Mouse (Mus musculus) liver, embryonic 18 days (tissue): ENCODE results near the gene Gm20683. TPM values are rescaled to one million over a fixed set of nuclear protein-coding genes. Genes with fewer than 3 reads are reported as not detected.

ENCODE experiments used
- polyA plus RNA-seq: library from polyadenylated mRNA; depleted of rRNA; stranded (reverse); fragments of >200 nt; gene quantifications from 2 replicates; pipeline ENCODE4 v1.2.3, GENCODE M21; 2012; rRNA removed

Gm20683 gene
- polyA plus RNA-seq: 2.9 and 3.8 TPM in 2 replicates

DNA sequence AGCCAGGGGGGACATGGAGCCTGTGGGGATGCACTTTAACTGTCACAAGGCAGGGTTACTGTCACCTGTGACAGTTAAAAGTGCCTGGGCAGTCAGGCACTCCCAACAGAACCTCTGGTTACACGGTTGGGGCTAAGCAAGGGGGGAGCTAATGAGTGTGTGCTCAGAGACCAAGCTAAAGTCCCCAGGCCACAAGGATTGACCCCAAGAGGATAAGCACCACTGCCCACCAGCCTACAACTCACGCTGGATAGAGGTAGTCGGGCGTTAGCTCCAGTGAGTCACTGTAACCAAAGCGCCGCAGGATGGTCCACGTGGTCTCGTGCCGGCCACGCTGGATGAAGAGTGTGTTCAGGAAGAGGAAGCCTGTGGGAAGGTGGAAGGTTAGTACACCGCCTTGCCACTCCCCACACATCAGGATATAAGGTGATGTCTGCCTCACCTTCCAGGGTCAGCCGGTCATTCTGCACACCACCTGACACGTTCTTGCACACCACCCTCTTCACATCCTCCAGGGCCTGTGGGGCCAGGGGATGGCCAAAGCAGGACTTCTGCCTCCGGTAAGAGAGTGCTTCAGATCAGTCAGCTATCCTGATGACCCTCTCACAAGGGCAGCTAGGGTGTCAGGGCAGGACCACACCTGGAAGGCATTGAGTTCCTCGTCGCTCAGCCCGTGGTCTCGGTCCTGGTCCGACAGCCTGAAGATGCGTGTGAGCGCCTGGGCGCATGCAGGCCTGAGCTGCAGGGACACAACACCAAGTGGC is at the start of gene Gm20683:
Gene Gm20683, minus strand, starts transcription at position 647 of the 764 bp plus-strand sequence.

DNA sequence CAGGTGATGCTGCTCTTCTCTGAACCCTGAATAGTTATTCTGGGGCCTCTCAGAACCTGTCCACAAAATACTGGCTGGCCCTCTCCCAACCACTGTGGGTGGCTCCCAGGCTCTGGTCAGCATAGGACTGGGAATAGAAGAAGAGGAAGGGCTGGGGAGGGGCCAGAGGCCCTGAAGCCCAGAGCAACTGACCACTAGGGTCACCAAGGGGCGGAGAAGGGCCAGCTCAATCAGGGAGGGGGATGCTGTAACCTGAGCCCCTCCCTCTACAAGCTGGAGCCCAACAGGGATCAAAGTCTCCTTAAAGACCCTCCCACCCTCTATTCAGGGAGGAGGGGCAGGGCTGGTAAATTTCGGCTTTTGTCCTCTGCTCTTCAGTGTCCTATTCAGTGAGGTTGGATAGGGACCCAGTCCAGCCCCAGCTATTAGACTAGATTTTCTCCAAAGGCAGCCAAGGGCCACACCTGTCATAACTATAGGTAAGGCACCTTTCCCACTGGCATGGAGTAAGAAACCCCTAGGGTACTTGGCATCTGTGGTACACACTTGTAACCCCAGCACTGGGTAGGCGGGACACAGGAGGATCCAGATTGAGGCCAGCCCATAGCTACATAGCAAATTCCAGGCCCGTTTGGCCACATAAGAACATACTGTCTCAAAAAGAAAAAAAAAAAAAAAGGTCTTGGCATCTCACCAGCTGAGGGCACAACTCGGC is 38.8 kb upstream of the Gm20683 start, which contains the start of gene Wfikkn1:
Gene Wfikkn1, minus strand, starts transcription at position 663 of the 715 bp plus-strand sequence.

DNA sequence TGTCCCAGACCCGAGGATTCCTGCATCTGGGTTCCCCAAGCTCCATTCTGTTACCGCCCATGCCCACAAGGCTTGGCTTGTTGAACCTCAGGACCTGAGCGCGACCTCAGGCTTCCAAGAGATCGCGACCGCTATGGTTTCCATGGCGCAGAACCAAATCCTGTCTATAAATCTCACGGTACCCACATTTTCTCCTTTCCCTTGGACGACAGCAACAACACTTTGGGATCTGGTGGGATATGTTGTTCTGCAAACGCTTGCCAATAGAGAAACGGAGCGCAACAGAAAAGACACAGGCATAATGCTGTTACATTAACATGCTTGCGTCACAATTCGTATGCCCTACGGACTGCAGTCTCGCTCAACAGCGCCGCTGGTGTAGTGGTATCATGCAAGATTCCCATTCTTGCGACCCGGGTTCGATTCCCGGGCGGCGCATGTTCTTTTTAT is 33.2 kb upstream of the Gm20683 start, which contains the start of gene Mettl26:
Gene Mettl26, plus strand, starts transcription at position 354 of the 450 bp plus-strand sequence.

DNA sequence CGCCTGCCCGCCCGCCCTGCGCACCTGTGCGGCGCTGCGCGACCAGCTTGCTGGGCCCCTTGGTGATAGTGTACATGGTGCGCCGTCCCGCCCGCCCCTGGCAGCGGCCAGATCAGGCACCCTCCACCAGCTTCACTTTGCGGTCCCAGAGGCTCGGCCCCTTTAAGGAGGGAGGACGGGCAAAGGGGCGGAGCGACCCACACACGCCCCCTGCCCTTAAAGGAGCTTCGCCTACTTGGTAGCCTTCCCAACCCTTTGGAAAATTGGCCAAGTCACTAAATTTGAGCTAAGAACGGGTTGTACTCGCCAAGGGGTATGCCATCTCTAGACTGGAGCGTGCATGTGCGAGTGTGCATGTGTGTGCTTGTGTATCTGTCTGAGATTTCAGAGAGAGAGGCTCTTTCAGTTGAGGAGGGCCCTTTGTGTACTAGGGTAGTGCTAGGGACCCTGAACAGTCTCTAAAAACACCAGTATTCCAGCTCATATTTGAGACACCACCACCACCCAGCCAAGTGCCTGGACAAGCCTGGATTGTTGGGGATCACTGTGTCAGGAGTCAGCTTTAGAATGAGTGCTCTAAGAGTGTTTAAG is 27.1 kb upstream of the Gm20683 start, which contains the start of gene Mcrip2:
Gene Mcrip2, minus strand, starts transcription at position 164 of the 591 bp plus-strand sequence.

DNA sequence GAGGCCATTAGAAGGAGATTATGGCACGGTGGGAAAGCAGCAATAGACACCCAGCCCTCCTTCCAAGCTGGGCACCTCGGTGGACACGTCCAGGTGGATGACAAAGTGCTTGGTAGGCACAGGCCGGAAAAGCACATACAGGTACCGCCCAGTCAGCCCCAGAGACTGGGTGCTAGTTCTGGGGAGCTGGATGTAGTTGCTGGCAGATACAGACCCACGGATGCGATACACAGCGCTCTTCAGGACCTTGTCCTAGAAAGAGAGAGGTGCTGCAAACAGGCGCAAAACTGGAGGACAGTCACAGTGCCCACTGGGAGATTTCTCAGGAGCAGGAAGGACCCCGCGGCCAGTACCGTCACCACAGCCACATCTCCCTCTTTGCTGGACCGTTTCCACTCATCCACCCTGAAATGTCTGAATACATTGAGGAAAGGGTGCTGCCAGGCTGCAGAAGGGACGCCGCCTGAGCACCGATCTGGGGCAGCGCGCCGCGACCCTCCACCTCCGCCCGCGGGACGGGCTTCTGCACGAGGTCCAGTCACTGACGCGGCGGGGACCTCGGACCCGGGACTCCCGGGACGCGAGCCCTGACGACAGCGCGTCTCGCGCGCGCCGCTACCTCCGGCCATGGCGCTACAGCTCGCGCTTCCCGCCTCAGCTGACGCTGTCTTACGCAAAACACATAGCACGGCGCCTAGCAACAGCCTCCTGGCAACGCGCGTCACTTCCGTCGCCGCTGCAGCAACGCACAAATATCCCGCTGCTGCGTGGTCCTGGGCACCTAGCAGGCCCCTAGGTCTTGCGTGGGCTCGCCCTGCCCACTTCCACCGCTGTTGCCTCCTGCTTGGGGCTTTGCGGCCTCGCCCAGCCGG is 19.5 kb upstream of the Gm20683 start, which contains the start of gene Wdr90:
Gene Wdr90, minus strand, starts transcription at position 670 of the 872 bp plus-strand sequence.

DNA sequence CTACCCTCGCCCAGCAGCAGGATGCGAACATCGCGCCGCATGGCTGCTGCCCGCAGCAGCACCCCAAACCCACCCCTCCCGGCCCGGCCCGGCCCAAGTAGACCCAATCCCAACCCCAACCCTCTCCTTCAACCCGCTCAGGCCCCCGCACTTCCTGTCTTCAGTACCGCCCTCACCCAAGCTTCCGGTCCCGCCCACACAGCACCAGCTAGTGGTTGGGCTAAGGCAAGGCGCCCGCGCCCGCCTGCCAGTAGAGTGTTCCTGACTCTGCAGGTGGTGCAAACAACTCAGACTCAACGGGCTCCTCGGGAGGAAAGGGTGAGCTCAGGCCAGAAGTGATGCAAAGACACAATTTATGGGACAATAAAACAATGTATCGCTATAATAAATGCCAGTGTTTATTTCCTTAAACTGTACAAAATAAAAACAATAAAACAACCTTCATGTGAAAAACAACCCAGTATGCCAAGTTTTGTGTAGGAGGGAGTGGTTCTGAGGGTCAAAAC is 2.9 kb upstream of the Gm20683 start, which contains the start of gene Rhot2:
Gene Rhot2, minus strand, starts transcription at position 456 of the 506 bp plus-strand sequence.

DNA sequence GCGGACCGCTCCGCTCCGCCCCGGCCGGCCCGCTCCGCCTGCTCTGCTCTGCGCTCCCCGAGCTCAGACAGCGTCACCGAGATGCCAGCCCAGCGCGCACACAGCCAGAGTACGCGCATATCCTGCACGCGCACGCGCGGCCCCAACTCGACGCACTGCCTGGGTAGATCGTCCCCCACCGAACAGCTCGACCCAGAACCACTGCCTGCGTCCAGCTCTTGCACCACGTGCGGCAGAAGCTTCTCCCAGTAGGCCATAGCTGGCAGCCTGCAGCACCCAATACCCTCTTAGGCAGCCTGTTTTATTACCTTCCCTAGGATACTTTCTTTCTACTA is 4.5 kb downstream of the Gm20683 start, which contains the start of gene Rhbdl1:
Gene Rhbdl1, minus strand, starts transcription at position 220 of the 335 bp plus-strand sequence.

DNA sequence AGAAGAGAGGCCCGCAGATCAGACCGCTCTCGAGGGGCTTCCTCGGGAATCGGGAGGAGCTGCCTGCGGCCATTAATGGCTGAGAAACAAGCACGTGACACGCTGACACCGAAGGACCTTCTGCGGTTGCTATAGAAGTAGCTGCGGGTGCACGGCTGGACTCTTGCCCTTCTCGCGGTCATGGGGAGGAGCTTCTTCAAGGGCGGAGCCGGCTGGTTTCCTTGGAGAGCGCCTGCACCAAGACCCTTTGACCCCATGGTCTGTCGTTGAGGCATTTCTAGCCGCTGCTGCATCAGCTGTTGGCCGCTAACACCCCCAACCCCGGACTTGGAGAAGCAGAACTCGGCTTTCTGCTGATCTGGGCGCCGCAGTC is 8.3 kb downstream of the Gm20683 start, which contains the start of gene Stub1:
Gene Stub1, minus strand, starts transcription at position 114 of the 373 bp plus-strand sequence.

DNA sequence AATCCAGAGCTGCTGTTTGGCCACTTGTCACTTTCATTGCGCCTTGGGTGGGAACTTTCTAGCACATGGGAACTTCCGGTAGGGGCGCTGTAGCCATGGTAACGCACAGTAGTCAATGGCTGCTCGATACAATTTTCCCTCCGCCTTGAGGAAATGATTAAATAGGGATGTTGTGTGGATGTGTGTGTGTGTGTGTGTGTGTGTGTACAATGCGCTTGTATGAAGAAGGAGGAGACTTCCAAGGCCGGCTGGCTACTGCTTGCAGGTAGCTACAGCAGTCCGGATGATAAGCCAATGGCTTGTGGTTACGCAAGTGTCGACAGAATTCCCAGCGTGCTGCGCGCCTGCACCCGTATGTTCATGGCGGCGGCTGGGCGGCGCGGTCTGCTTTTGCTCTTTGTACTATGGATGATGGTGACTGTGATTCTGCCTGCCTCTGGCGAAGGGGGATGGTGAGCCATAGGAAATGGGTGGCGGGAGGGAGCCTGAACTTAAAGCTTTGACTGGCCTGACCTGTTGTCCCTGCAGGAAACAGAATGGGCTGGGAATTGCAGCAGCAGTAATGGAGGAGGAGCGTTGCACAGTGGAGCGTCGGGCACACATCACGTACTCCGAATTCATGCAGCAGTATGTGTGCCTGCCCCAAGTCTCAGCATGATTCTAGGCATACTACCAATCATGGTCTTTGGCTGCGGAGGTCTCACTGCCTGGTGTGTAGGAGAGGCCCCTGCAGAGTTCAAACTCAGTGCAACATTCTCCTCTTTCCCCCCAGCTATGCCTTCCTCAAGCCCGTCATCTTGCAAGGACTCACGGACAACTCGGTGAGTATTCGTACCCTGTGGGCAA is 12.6 kb downstream of the Gm20683 start, which contains the start of gene Jmjd8:
Gene Jmjd8, plus strand, starts transcription at position 156 of the 846 bp plus-strand sequence.

DNA sequence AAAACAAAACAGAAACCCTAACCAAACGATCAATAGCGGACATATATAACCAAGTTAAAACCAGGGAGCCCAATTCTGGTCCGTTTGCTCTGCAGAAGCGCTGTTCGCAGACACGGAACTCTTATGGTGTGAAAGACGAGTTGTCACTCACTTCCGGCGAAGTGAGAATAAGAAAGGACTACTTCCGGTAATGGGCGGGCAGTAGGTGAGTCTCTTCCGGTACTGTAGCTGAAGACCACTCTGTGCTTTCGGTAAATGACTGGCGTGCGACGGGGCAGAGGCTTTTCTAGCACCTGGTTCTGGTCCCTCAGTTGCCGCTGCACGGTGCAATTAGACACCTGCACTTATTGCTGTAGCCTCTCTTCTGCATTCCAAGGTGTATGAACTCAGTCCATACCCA is 18.1 kb downstream of the Gm20683 start, which contains the start of gene Wdr24:
Gene Wdr24, plus strand, starts transcription at position 176 of the 400 bp plus-strand sequence.

DNA sequence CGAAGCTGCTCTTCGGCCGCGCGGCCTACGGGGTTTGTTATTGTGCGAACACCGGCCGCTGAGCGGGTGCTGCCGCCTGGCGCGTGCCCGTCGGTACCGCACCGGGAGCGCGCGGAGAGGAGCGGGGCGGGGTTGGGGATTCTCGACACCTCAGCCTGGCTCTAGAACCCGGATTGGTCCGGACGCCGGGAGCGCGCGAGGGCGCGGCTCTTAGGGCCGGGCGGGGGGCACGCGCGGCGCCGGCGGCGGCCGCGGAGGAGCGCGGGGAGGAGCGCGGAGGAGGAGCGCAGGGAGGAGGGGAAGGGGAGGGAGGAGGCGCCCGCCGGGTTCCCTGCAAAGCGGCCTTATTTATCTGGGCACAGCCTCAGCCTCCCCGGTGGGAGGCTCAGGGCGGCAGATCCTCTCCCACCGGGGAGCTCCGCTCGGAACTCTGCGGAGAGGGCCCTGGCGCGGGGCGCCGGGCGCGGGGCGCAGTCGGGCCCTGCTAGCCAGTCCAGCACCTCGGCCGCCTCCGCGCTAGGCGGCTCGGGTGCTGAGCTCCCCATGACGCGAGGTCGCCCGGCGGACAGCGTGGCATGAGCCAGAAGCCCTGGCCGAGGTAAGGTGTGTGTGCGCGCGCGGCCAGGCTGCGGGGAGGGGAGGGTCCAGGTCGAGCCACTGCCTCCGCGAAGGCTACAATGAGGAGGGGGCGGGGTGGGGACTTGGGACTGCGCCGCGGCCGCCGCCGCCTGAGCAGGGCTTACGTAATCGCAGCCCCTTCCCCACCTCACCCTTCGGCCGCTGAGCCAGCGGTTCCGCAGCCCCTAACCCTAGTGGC is 32.6 kb downstream of the Gm20683 start, which contains the start of gene Fbxl16:
Gene Fbxl16, plus strand, starts transcription at position 297 of the 817 bp plus-strand sequence.

DNA sequence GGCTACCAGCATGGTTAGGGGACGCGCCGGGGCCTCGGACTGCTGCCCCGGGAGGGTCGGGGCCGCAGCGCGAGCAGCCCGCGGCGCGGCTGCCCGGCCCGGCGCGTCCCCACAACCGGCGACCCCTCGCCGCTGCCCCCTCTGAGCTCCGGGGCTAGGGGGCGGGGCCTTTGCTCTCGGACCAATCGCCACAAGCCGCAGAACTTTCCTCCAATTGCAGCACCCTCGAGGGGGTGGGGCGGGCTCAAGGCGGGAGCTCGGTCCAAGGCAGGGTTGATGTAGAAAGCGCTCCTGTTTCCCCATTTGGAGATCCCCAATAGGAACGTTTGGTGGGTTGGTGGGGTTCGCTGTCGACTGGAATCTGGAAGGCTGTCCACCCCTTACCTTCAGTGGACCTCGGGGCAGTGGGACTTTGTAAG is 44.6 kb downstream of the Gm20683 start, which contains the start of gene Metrn:
Gene Metrn, minus strand, starts transcription at position 186 of the 419 bp plus-strand sequence.

DNA sequence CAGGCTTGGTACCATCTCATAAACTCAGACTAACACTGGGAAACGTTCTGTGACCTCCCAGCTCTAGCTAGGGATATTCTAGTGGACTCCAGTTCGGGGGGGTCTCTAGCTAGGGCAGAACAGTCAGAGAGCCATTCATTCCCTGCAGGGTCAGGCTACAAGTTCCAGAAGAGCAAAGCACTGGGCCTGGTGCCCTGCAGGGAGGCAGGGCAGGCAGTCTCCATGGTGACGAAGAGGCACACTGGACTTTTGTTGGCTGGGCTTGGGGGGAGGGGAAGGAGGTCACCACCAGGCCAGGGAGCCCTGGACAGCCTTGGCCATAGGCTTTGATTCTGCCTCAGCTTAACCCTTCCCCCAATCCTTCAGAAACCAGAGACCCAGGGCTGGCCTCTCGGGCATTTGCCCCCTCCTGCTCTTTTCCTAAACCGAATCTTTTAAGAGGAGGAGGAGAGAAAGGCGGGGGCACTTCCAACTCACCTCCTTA is 45.9 kb downstream of the Gm20683 start, which contains the start of gene AC134908.4:
Gene AC134908.4, minus strand, starts transcription at position 51 of the 484 bp plus-strand sequence.

DNA sequence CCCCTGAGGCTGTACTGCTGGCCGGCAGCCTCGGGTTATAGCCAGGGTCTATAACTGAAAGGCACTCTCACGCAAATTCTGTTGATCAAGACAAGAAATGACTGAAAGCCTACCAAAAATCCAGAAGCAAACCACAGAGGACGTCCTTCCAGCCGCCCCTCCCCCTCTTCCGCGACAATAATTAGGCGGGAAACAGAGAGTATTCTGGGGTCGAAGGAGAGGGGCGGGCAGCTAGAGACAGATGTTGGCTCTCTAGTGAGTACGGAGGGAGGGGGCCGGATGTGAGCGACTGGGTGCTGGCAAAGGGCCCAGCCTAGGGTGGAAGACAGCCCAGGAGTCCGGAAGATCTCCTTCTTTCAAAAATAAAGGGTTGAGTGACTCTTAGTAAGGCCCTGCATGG is 48.9 kb downstream of the Gm20683 start, which contains the start of gene Fam173a:
Gene Fam173a, minus strand, starts transcription at position 287 of the 400 bp plus-strand sequence.

DNA sequence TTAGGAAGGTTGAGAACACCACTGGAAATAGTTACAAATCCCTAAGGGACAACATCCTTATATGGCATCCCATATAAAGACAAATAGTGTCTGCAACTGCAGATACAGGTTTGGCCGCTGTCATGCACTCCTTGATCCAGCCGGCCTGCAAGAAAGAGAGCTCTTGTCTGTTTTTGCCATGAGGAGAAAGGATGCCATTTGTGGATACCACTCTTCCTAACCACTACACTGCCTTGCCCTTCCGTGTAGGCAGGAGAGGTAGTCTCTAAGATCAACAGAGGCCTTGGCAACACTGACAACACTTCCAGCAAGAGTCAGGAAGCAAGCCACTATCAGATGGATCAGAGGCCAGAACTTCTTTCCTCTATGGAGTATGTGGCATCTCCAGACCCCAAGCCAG is 55.3 kb downstream of the Gm20683 start, which contains the start of gene Ccdc78:
Gene Ccdc78, plus strand, starts transcription at position 301 of the 400 bp plus-strand sequence.

DNA sequence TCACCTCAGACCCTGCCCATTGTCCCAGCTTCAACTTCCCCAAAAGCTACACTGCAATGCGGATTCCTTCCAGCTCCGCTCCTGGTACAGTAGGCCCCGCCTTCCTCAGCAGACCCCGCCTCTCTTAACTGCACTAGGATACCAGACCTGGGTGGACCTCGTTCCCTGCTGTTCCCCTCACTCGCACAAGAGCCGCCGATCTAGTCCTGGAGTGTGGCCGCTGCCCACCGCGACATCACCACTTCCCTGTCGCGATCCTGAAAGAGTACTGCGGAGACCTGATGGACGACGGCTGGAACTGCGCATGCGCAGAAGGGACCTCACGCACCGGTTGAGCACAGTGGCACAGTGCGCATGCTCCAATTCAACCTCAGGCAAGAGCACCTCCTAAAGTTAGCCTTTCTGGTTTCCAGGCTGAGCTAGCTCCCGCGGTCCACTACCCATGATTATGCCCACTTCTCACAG is 56.2 kb downstream of the Gm20683 start, which contains the start of gene Haghl:
Gene Haghl, minus strand, starts transcription at position 393 of the 465 bp plus-strand sequence.

